Mouse (Mus musculus): ENCODE measurements around the gene Mus81. TPM values are rescaled to one million over a fixed set of nuclear protein-coding genes. Genes with fewer than 3 reads are reported as not detected.

Gene Mus81
- polyA plus RNA-seq, 1 experiment: 55.9 TPM

DNA sequence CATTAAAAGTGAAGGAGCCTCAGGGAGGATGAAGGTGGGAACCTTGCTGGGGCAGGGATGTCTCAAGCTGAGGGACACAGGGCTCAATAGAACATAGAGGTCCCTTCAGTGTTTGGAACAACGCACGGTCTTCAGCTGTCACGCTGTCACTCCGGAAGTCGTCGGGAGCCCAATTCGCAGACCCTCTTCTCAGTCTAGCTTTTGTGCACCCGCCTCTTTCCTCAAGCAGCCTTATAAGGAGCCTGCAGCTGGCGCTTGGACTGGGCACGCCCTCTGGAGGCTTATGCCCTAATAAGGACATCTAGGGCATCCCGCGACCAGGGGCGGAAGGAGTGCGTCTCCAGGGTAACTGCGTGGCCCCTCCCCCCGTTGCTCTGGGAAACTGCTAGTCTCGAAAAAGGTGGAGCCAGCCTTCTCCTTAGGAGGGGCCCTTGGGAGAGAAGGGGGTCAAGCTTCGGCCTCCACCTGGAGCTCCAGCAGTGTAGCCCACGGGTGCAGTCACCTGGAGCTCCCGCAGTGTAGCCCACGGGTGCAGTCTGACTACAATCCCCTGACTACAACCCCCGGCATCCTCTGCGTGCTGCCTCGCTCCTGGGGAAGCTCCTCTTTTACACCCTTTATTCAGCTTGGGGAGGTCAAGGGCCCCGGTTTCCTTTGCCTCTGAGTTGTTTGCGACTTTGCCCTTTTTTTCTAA, 823 bp upstream of the Mus81 start:
- Histone ChIP-seq H3K27ac (ENCODE audit: control insufficient read depth, insufficient read depth, low read depth, low read length, poor library complexity) (peak overlapping the region; percentile 94), H3K4me1 (ENCODE audit: control insufficient read depth, insufficient read depth, low read length) (peaks cover 2% of the 10 kb centered on the region; the same call in 1 of the 2 replicates), H3K4me3 (replicated peaks; ENCODE audit: control insufficient read depth, low read depth, low read length) (peak overlapping the region; percentile 68)
- peak; percentile 16; the same call in 1 of the 2 replicates for TF ChIP-seq CTCF (IDR thresholded peaks at IDR 0.05; ENCODE audit: control insufficient read depth, insufficient read depth, low read length)
- TF ChIP-seq POLR2A (IDR thresholded peaks at IDR 0.05; ENCODE audit: borderline replicate concordance, control insufficient read depth, low read depth, low read length): peak; percentile 75
- WGBS: under 1% methylated on average over 26 of the region's 26 CpGs

DNA sequence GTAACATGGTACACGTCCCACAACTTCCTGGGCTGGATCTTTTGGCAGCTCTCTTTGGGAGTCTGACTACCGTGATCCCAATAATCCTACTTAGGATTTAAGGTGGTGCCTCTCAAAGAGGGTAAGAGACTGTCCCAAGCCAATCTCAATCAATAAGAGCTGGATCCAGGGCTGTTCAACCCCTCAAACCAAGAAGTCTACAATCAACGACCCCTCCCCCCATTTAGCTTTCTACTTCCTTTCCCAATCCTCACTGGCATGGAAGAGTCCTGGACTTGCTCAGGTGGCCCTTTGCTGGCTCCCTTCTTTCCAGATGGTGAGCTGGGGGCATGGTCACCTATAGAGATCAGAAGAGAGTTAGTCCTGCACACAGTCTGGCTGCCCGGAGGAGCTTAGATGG, 1.4 kb downstream of the Mus81 start:
- TF ChIP-seq POLR2A (IDR thresholded peaks at IDR 0.05; ENCODE audit: borderline replicate concordance, control insufficient read depth, low read depth, low read length) (no peak), CTCF (IDR thresholded peaks at IDR 0.05; ENCODE audit: control insufficient read depth, insufficient read depth, low read length) (no peak)
- Histone ChIP-seq H3K4me3 (replicated peaks; ENCODE audit: control insufficient read depth, low read depth, low read length) (no peak overlapping the region), H3K27ac (ENCODE audit: control insufficient read depth, insufficient read depth, low read depth, low read length, poor library complexity) (no peak overlapping the region), H3K4me1 (ENCODE audit: control insufficient read depth, insufficient read depth, low read length) (peaks cover 2% of the 10 kb centered on the region; the same call in 1 of the 2 replicates)
- WGBS: 74% methylated on average over 4 of the region's 4 CpGs

DNA sequence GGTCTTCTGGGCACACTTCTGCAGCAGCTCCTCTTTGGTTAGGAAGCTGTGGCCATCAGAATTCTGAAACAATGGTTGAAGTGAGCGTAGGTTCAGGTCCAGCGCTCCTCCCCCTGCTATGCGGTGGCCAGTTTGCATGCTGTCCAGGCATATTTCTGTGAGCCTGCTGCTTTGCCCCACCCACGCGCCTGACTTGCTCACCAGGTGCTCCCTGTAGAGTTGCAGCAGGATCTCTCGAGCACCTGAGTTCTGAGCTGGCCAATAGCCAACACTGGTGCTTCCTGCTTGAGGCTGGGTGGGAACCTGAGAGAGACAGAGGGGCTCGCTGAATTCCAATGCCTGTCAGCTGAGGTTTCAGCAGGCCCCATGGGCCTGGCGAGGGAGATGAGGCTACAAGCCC, 1.9 kb downstream of the Mus81 start:
- WGBS: 82% methylated on average over 8 of the region's 8 CpGs
- TF ChIP-seq POLR2A (IDR thresholded peaks at IDR 0.05; ENCODE audit: borderline replicate concordance, control insufficient read depth, low read depth, low read length): no peak
- no peak for TF ChIP-seq CTCF (IDR thresholded peaks at IDR 0.05; ENCODE audit: control insufficient read depth, insufficient read depth, low read length)
- H3K4me1 ChIP-seq (ENCODE audit: control insufficient read depth, insufficient read depth, low read length): peaks cover 2% of the 10 kb centered on the region; the same call in 1 of the 2 replicates
- no peak overlapping the region for H3K4me3 ChIP-seq (replicated peaks; ENCODE audit: control insufficient read depth, low read depth, low read length)
- H3K27ac ChIP-seq (ENCODE audit: control insufficient read depth, insufficient read depth, low read depth, low read length, poor library complexity): no peak overlapping the region

DNA sequence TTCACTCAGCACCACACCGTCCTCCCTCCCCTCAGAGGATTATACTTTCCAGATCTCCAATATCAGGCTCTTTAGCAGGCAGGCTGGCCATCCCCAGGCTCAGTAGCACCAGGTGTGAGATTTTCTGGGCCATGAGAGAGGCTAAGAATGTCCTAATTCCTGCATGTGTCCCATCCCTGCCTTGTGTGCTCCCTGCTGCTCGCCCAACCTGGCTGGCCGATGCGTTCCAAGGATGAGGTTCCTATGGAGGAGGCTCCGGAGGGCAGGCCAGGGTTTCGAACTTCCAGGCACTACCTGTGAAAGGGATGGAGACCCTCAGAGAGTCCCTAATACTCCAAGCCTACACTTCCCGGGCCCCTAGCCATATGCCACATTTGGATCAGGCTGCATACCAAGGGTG, 2.4 kb downstream of the Mus81 start:
- H3K4me1 ChIP-seq (ENCODE audit: control insufficient read depth, insufficient read depth, low read length): peaks cover 2% of the 10 kb centered on the region; the same call in 1 of the 2 replicates
- no peak overlapping the region for H3K4me3 ChIP-seq (replicated peaks; ENCODE audit: control insufficient read depth, low read depth, low read length)
- WGBS: 92% methylated on average over 7 of the region's 7 CpGs
- H3K27ac ChIP-seq (ENCODE audit: control insufficient read depth, insufficient read depth, low read depth, low read length, poor library complexity): no peak overlapping the region
- TF ChIP-seq POLR2A (IDR thresholded peaks at IDR 0.05; ENCODE audit: borderline replicate concordance, control insufficient read depth, low read depth, low read length): no peak
- no peak for TF ChIP-seq CTCF (IDR thresholded peaks at IDR 0.05; ENCODE audit: control insufficient read depth, insufficient read depth, low read length)

DNA sequence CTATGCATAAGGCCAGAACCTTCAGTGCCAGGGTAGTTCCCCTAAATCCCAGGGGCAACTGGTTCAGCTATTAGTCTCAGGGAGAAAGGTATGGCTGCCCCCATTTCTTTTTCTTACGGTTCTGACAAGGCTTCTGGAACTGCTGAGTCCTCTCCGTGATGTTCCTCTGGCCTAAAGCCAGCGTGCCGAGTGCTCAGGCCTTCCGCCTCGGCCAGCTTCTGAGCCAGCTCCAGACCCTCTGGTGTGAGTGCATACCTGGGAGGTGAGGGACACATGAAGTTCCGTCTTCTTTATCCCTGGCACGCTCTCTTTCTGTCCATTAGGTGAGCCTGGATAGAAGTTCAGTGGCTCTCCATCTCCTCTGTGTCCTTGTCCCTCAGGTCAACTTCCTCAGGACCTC, 2.8 kb downstream of the Mus81 start:
- WGBS: 94% methylated on average over 8 of the region's 8 CpGs
- TF ChIP-seq POLR2A (IDR thresholded peaks at IDR 0.05; ENCODE audit: borderline replicate concordance, control insufficient read depth, low read depth, low read length): no peak
- no peak for TF ChIP-seq CTCF (IDR thresholded peaks at IDR 0.05; ENCODE audit: control insufficient read depth, insufficient read depth, low read length)
- H3K27ac ChIP-seq (ENCODE audit: control insufficient read depth, insufficient read depth, low read depth, low read length, poor library complexity): no peak overlapping the region
- peaks cover 2% of the 10 kb centered on the region; the same call in 1 of the 2 replicates for H3K4me1 ChIP-seq (ENCODE audit: control insufficient read depth, insufficient read depth, low read length)
- no peak overlapping the region for H3K4me3 ChIP-seq (replicated peaks; ENCODE audit: control insufficient read depth, low read depth, low read length)

DNA sequence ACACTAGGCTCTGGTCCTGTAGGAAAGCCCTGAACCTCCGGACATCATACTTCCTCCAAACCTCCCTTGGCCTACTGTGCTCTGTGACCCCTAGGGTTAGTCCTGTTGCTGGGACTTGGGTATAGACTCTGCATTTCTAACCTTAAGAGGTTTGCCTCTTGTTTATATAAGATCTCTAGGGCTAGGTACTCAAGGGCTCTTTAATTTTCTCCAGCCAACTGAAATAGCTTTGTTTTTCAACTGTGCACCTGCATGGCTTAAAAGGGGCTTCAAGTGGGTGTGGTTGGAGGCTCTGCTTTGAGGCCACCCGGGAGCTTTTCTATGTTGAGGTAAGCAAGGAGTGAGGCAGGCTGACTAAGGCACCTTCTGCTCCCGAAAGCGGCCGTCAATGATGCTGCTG, 3.7 kb downstream of the Mus81 start:
- WGBS: 84% methylated on average over 5 of the region's 5 CpGs
- Histone ChIP-seq H3K4me1 (ENCODE audit: control insufficient read depth, insufficient read depth, low read length) (peaks cover 2% of the 10 kb centered on the region; the same call in 1 of the 2 replicates), H3K4me3 (replicated peaks; ENCODE audit: control insufficient read depth, low read depth, low read length) (no peak overlapping the region), H3K27ac (ENCODE audit: control insufficient read depth, insufficient read depth, low read depth, low read length, poor library complexity) (no peak overlapping the region)
- TF ChIP-seq CTCF (IDR thresholded peaks at IDR 0.05; ENCODE audit: control insufficient read depth, insufficient read depth, low read length): no peak
- no peak for TF ChIP-seq POLR2A (IDR thresholded peaks at IDR 0.05; ENCODE audit: borderline replicate concordance, control insufficient read depth, low read depth, low read length)

DNA sequence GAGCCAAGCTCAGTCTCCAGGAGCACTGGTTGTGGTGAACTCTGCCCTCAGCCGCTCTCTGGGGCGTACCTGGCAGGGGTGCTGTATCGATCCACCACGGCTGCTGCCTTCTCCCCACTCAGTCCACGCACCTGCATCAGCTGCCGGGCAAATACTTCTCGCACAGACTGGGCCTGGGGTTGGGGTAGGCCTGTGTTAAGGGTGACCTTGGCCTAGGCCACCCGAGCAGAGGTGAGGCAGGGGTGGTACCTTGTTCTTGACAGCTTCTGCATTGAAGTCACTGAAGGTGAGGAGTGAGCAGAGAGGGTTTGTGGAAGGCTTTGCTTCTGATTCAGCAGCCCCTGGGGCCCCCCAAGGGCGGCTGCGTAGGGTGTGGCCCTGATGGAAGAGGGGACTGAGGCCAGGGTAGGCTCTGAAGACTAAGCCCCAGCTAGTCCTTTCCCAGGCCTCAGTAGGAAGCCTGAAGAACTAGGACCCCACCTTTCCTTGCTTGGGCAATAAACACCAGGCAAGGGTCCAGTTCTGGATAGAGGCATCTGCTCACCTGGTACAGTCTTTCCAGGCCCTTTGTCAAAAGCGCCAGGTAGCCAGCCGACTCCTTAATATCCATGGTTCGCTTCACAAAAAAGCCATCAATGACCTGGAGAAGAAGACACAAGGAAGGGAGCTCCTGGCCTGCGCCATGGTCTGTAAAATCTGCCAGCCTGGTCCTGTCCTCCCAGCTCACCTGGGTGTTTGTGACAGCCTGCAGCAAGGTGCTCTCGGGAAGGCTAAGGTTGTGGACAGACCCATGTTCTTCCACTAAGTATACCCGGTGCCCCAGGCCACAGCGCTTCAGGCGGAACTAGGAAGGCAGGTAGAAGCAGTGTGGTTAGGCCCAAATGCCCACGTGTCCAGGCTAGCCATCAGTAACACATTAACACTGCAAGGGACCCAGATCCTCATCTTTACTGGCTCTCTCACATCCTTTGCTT, 4.5 kb downstream of the Mus81 start:
- TF ChIP-seq POLR2A (IDR thresholded peaks at IDR 0.05; ENCODE audit: borderline replicate concordance, control insufficient read depth, low read depth, low read length) (no peak), CTCF (IDR thresholded peaks at IDR 0.05; ENCODE audit: control insufficient read depth, insufficient read depth, low read length) (no peak)
- Histone ChIP-seq H3K27ac (ENCODE audit: control insufficient read depth, insufficient read depth, low read depth, low read length, poor library complexity) (no peak overlapping the region), H3K4me1 (ENCODE audit: control insufficient read depth, insufficient read depth, low read length) (peaks cover 2% of the 10 kb centered on the region; the same call in 1 of the 2 replicates), H3K4me3 (replicated peaks; ENCODE audit: control insufficient read depth, low read depth, low read length) (no peak overlapping the region)
- 90% methylated on average over 19 of the region's 19 CpGs for WGBS

DNA sequence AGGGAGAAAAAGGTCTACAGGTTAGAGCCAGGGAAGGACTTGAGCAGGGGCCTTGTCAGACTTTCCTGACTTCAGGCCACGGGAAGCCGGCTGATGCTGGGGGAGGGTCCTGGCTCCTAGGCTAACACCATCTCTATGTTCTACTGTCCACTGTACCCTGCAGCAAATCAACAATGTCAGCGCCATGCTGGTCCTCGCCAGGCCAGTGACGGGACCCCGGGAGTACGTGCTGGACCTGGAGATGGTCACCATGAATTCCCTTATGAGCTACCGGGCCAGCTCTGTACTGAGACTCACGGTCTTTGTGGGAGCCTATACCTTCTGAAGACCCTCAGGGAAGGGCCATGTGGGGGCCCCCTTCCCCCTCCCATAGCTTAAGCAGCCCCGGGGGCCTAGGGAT, 6.8 kb downstream of the Mus81 start:
- WGBS: 80% methylated on average over 10 of the region's 10 CpGs

More for the DNA sequence above, 6.8 kb downstream of the Mus81 start:
- Histone ChIP-seq H3K4me1 (ENCODE audit: control insufficient read depth, insufficient read depth, low read length) (no peaks in the 10 kb centered on the region), H3K4me3 (replicated peaks; ENCODE audit: control insufficient read depth, low read depth, low read length) (no peak overlapping the region), H3K27ac (ENCODE audit: control insufficient read depth, insufficient read depth, low read depth, low read length, poor library complexity) (no peak overlapping the region)
- no peak for TF ChIP-seq POLR2A (IDR thresholded peaks at IDR 0.05; ENCODE audit: borderline replicate concordance, control insufficient read depth, low read depth, low read length)
- no peak for TF ChIP-seq CTCF (IDR thresholded peaks at IDR 0.05; ENCODE audit: control insufficient read depth, insufficient read depth, low read length)

All from bone marrow, adult 2 months (tissue).